Mouse (Mus musculus) kidney, postnatal 14 days (tissue): ENCODE measurements around the gene Fam171b.

Experiments used
- DNase-seq: peaks from one replicate; pipeline ENCODE4 v3.0.0; 2022; ENCODE audit warnings: mixed read lengths

The Fam171b gene

GRCm38 (mm10) chr2:83901896-83902540 lies 89.6 kb downstream of the Fam171b start:
- peak; percentile 1 for DNase-seq

- DNase-seq: no peak
These were observed 117.1 kb downstream of the Fam171b start for GRCm38 (mm10) chr2:83929478-83930088.
